Mouse (Mus musculus) gastrocnemius, postnatal 36 days (tissue): Measurements from ENCODE around the gene Cela2a. TPM values are rescaled to one million over a fixed set of nuclear protein-coding genes. Genes with fewer than 3 reads are reported as not detected.

ENCODE experiments used
- DNase-seq, 2 experiments: peaks; one replicate each; pipeline ENCODE4 v3.0.0; 2022
- intact Hi-C: fragments of 180-260 bp; cut with DNase I; formaldehyde crosslinking; loops from one replicate; pipeline ENCODE4 v1.15.1; 2025
- total RNA-seq, 2 experiments: library from RNA; stranded (reverse); gene quantifications; 2 replicates each; pipeline ENCODE4 v1.2.3; 2021

Gene Cela2a
- total RNA-seq, 2 experiments from 2014 or later, result not detected

DNA sequence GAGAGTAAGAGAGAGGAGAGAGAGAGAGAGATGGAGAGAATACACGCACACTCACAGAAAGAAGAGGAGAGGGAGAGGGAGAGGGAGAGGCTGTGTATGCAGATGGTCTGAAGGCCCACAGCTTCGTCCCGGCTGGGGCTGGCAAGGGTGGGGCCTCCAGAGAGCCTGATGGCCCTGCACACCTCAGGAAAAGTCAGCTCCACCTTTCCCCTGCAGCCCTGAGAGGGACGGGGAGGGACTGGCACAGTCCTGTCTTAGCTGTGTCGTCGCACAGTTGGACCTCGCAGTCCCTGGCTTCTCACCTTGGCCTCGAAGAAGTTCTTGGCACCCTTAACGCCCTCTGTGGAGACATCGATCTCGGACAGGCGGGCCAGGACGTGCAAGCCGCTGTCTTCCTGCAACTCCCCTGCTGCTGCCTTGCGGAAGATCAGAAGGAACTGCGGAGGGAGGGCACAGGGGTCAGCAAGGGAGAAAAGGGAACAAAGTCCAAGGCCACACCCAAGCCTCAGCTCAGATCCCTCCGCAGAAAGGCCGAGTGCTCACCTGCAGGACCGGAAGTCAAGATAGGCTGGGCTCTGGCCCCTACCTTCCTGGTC lies 34.4 kb upstream of the Cela2a start:
- intact Hi-C loops, result no loop called here
- no peak for DNase-seq

DNA sequence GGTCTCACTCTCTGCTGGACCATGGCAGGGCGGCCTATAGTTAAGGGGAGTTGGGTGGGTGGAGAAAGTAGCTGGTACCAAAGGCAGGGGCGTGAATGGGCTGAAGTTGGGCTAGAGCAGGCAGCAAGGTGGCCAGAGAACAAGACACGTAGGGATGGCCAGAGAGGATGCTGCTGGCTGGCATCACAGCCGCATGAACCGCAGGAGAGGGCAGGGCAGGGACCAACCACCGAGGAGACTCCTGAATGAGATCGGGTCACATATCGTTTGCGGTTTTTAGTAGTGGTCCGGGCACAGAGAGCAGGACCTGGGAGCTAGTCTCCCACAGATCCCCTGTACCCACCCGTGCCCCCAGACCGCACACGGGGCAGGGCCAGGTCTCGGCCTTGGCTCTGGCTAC lies 33.4 kb upstream of the Cela2a start:
- no peak for DNase-seq
- intact Hi-C loops, result no loop called here

- DNase-seq, result no peak
- intact Hi-C loops, result loop anchor here (1.0 kb wide), 1 partner anchor 97 kb away; no protein-coding TSS in a partner anchor
Measured at GRCm38 (mm10) chr4:141858501-141858900, 32.5 kb upstream of the Cela2a start.

DNA sequence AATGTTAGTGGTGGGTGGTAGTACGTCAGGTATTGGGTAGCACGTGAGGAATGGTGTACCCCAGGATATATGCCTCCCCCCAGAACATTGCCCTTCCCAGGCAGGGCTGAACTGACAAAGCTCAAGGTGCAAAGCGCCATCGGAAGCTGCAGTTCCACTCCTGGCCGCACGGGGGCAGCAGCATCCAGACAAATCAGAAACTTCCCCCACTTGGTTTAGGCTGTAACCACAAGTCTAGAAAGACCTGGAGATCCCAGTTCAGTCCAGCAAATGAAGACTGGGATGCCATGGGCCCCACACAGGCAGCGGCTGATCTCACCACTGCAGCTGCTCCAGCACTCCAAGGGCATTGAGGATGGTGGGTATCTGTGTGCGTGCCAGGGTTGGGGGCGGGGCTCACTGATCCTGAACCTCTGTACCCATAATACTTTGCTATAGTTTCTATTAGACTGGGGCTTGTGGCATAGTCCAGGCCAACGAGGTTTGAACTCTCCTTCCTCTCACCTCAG lies 31.5 kb upstream of the Cela2a start:
- DNase-seq, result peak; percentile 68 to 83
- intact Hi-C loops, result no loop called here

DNA sequence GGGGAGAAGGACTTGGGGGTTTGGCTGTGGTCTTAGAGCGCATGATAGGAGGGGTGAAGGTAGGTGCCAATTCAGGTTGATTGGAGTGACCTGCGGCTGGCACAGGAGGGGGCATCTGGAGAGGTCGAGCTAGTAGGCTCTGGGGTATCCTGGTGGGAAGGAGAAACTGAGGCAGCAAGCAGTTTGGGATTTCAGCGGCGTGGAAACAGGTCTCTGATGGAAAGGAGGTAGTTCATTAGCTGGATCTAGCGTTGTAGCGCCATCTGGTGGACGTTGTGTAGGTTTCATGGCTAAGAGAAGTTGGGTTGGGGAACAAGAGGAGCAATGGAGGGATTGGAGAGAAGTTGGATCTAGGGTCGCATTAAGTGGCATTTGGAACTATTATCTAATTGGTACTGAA lies 27.5 kb upstream of the Cela2a start:
- DNase-seq, result no peak
- intact Hi-C loops, result loop anchor here (5.0 kb wide), 1 partner anchor 236 kb away; the partner anchor contains the start of gene Tmem82

DNA sequence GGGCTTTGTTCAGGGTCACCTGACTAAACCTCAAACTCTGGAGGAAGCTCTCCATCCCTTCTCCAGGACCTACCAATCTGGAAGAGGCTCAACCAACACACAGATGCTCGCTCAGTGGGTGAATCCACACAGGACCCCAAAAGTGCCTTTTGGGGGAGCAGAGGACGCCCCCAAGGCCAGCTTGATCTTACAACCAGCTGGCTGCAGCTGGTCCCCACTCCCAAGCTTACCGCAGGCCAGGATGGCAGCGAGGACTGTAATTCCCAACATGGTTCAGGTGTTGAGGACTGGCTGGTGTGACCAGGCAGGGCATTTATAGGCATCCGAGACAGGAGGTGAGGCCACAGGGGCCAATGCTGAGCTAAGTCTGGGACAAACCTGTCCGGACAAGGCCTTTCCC lies 20.0 kb upstream of the Cela2a start, which contains the start of gene Ctrc:
TSS of gene Ctrc (minus strand) at position 361 of the 400 bp plus-strand sequence.
- intact Hi-C loops, result loop anchor here (5.0 kb wide), 1 partner anchor 34 kb away; no protein-coding TSS in a partner anchor
- no peak for DNase-seq

DNA sequence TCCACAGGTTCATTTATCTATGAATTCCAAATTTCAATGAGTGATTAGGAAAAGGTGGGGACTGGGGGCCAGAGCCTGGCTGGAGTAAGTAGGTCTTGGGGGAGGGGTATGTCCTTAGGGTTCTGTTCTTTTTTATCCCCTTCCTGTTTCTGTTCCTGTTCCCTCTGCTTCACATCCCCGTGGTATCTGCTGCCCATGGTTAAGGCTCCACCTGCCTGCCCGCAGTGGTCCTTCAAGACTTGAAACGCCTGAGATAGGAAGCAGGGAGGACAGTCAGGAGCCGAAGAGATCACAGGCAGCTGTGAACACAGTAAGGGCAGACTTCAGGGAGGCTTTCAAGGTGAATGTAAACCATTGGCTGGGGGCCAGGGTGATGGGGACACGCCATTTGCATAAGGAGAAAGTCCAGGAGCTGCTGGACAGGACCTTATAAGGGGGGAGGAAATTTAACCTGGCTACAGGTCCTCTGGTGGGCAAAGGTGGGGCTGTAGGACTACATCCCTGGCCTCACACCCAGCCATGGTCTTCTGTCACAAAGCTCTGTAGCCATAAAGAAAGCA lies 8.7 kb upstream of the Cela2a start:
- DNase-seq, result no peak
- intact Hi-C loops, result no loop called here

DNA sequence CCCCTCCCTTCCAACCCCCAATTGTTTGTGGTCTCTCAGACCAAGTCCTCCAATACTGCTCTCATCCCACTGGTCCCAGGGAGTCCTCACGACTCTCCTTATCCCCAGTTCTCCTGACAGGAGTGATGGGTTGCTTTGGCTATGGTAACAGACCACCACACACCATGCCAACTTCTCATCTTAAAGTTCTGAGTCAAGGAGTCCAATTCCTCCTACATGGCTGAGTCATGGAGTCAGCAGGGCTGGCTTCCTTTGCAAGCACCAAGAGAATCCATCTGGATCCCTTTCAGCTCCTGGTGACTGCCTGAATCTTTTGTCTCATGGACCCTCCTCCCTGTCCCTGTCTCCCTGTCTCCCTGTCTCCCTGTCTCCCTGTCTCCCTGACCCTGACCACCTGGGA lies 8.0 kb upstream of the Cela2a start:
- no peak for DNase-seq
- intact Hi-C loops, result no loop called here

GRCm38 (mm10) chr4:141831361-141831760 lies 5.4 kb upstream of the Cela2a start:
- intact Hi-C loops, result no loop called here

DNA sequence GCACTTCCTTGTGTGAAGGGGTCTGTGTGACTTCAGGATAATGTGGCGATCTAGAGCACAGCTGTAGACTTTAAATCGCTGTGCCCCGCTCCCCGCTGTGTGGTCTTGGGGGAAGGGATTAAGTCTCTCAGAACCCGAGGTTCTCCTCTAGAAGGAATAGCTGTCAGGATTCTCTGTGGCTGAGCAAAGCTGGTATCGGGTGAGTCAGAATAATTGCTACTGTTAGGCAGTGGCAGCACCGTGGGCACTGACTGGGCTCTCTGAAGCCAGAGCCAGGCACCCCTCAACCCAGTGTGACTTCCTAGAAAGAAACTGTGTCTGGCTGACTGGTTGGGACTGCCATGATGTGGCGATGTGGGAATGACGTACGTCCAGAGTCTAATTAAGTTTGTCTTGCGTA lies 4.4 kb upstream of the Cela2a start:
- intact Hi-C loops, result no loop called here
- DNase-seq, result no peak

More at GRCm38 (mm10) chr4:141831361-141831760, 5.4 kb upstream of the Cela2a start:
- DNase-seq, result no peak

- intact Hi-C loops, result no loop called here
- no peak for DNase-seq
Measured at GRCm38 (mm10) chr4:141828177-141828576, 2.2 kb upstream of the Cela2a start.

GRCm38 (mm10) chr4:141827401-141827800 lies 1.4 kb upstream of the Cela2a start:
- intact Hi-C loops, result no loop called here
- DNase-seq, result no peak

- DNase-seq, result no peak
- intact Hi-C loops, result no loop called here
Measured at GRCm38 (mm10) chr4:141822979-141823378, 3.0 kb downstream of the Cela2a start.

GRCm38 (mm10) chr4:141822089-141822488 lies 3.9 kb downstream of the Cela2a start:
- no peak for DNase-seq
- intact Hi-C loops, result no loop called here

DNA sequence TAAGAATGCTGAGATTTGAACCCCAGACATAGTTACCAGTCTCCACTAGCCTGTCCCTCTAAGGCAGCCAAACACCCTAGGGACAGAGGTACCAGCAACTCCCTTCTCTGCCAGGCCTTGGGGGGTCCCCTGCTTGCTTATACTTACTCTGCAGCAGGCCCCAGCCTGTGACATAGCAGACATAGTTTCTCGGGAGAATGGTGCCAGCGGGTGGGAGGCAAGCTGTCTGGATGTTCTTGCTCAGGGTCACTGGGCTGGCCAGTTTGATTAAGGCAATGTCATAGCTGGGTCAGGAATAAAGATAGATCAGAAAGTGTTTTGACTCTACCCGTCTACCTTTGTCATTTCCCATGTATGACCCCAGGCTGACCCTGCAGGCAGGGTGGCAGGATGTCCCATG lies 4.8 kb downstream of the Cela2a start:
- DNase-seq, result no peak
- intact Hi-C loops, result no loop called here

GRCm38 (mm10) chr4:141819316-141819715 lies 6.6 kb downstream of the Cela2a start:
- intact Hi-C loops, result no loop called here
- no peak for DNase-seq

GRCm38 (mm10) chr4:141818861-141819260 lies 7.1 kb downstream of the Cela2a start:
- no peak for DNase-seq
- intact Hi-C loops, result no loop called here

DNA sequence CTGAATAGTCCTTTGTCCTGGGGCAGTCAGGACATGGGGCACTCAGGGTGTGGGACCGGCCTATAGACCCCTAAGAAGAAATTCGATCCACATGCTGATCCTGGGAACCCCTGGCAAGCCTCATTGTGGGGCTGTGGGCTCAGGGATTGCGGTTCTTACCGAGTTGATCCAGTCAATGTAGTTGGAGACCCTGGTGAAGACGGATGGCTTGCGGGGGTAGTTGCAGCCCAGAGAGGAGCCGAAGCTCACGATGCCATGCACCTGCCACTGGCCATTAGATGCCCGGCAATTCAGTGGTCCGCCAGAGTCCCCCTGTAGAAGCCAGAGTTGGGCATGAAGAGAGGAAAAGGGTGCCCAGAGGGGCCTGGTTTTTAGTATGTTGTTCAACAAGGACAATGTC lies 8.3 kb downstream of the Cela2a start:
- intact Hi-C loops, result no loop called here
- no peak for DNase-seq

DNA sequence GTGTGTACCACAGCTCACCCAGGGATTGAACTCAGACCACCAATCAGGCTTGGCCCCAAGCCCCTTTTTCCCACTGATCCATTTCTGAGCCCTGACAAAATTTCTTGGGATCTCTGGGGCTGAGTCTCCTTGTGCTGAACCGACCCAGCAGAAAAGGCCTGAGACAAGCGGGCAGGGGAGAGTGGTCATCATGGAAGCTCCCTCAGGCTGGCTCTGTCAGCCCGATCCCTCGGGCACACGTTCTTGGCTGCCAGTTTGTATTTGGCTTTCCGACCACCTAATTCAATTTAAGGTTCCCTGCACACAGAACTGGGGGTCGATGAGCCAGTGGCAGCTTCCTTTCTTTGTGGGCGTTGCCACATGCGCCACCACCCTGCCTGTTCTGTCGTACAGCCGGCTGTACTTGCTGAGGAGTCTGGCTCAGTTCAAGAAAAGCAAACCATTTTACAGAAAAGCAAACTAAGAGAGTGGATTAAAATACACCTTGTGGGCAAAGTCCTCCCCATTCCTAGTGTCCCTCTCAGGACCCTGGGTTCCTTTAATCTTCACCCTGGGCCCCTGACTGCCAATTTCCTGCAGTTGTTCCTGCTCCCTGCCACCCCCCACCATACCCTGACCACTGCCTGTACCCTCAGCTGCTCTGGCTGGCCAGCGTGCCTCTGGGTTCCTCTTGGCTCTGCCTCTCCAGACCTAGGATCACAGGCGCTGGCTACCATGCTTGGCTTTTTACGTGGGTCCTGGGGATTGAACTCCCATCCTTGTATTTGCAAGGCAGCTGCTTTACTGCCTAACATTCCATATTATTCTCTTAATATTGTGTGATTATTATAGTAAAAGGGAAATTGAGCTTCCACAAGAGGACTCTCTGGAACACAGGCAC lies 8.9 kb downstream of the Cela2a start:
- intact Hi-C loops, result no loop called here
- DNase-seq, result no peak

DNA sequence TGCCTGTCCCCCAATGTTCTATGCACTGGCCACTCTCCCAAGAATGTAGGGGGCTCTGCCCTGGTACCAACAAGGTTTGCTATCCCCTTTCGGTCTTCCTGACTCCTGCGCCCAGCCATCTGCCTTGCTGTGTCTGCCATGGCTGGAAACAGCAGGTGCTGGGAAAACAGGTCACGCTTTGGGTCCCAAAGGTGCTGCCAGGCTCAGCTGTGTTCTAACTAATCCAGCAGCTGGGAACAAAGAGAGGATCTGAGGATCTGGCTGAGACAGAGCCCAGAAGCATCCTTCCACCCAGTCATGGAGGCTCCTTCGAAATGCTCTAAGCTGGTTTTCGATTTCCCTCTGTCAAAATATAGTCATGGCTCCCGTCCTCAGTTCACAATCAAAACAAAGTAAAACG lies 9.7 kb downstream of the Cela2a start:
- DNase-seq, result no peak
- intact Hi-C loops, result no loop called here

- no peak for DNase-seq
- intact Hi-C loops, result loop anchor here (5.0 kb wide), 1 partner anchor 36 kb away; the partner anchor contains the start of gene Ctrc
Measured at GRCm38 (mm10) chr4:141811375-141811774, 14.6 kb downstream of the Cela2a start.
